Mouse (Mus musculus) heart, adult 2 months (tissue): ENCODE results near the gene Csnk1g2. TPM values are rescaled to one million over a fixed set of nuclear protein-coding genes. Genes with fewer than 3 reads are reported as not detected.

Experiments used
- DNase-seq, 2 experiments: peaks; one replicate each; pipeline ENCODE4 v3.0.0; 2021
- H3K27ac ChIP-seq: fragments of 200-600 bp; 2 replicates; pipeline ENCODE4 v1.8.1; 2022
- H3K27me3 ChIP-seq: fragments of 200-500 bp; 2 replicates; pipeline ENCODE4 v1.6.1; 2012; ENCODE audit warnings: mild to moderate bottlenecking, low read length, inconsistent platforms, mixed read lengths; ENCODE audit not compliant: control insufficient read depth, insufficient read depth
- H3K36me3 ChIP-seq: fragments of 200-500 bp; 2 replicates; pipeline ENCODE4 v1.6.1; 2012; ENCODE audit warnings: low read length, inconsistent platforms; ENCODE audit not compliant: control insufficient read depth, insufficient read depth
- H3K4me1 ChIP-seq: fragments of 200-500 bp; 2 replicates; pipeline ENCODE4 v1.6.1; 2011; ENCODE audit warnings: low read length; ENCODE audit not compliant: control insufficient read depth, insufficient read depth
- H3K4me3 ChIP-seq: fragments of 200-600 bp; 2 replicates; pipeline ENCODE4 v1.8.1; 2022
- H3K79me2 ChIP-seq: fragments of 200-500 bp; replicated peaks from 2 replicates; pipeline ENCODE4 v1.6.1; 2012; ENCODE audit warnings: mild to moderate bottlenecking, inconsistent platforms, low read length, moderate library complexity, mixed read lengths; ENCODE audit not compliant: control insufficient read depth, insufficient read depth
- H3K9ac ChIP-seq: fragments of 200-500 bp; 2 replicates; pipeline ENCODE4 v1.6.1; 2012; ENCODE audit warnings: low read depth, mild to moderate bottlenecking, control low read depth, inconsistent platforms, low read length, mixed read lengths
- CTCF ChIP-seq: fragments of 200-600 bp; IDR thresholded peaks from 2 replicates; pipeline ENCODE4 v1.8.1; 2022; ENCODE audit warnings: antibody characterized with exemption, mild to moderate bottlenecking, moderate library complexity
- EP300 ChIP-seq: fragments of 200-500 bp; IDR thresholded peaks from 2 replicates; pipeline ENCODE4 v1.6.1; 2011; ENCODE audit warnings: low read depth, low read length, control low read depth; ENCODE audit not compliant: insufficient read depth
- POLR2A ChIP-seq: fragments of 200-500 bp; IDR thresholded peaks from 2 replicates; pipeline ENCODE4 v1.6.1; 2011; ENCODE audit warnings: mild to moderate bottlenecking, low read depth, low read length, control low read depth; ENCODE audit not compliant: insufficient read depth
- WGBS: fragments of 180-500 bp; shearing (Covaris S2); methylation state at CpG from one replicate; pipeline ENCODE4 v1.1.7; 2018; 5-methylcytosine and 5-hydroxymethylcytosine counted together
- intact Hi-C: fragments of 180-260 bp; cut with DNase I; formaldehyde crosslinking; loops from one replicate; pipeline ENCODE4 v1.15.1; 2025
- polyA plus RNA-seq: library from polyadenylated mRNA; depleted of rRNA; stranded (reverse); fragments of >200 nt; gene quantifications from 2 replicates; pipeline ENCODE4 v1.2.3, GENCODE M21; 2012
- total RNA-seq, 2 experiments: library from RNA; stranded (reverse); gene quantifications; 2 replicates each; pipeline ENCODE4 v1.2.3; 2021

Csnk1g2 gene
- total and polyA plus RNA-seq, 3 experiments = 117 to 130 (median 130) TPM

- peak; percentile 99 to 100 for DNase-seq
- H3K36me3 ChIP-seq = peaks cover 19% of the 10 kb centered on the region
- under 1% methylated on average over 78 of the region's 78 CpGs for WGBS
- H3K9ac ChIP-seq = peak overlapping the region; percentile 99
- H3K4me1 ChIP-seq = peaks cover 53% of the 10 kb centered on the region
- TF ChIP-seq EP300 (peak; percentile 53; the same call in 1 of the 2 replicates), POLR2A (peak; percentile 100), CTCF (no peak)
- peaks cover 6% of the 10 kb centered on the region for H3K79me2 ChIP-seq
- no peaks in the 10 kb centered on the region for H3K27me3 ChIP-seq
- H3K27ac ChIP-seq = peak overlapping the region; percentile 99
- H3K4me3 ChIP-seq = peak overlapping the region; percentile 97
- intact Hi-C loops = no loop called here
Measured at GRCm38 (mm10) chr10:80676198-80676928, 53.7 kb downstream of the Csnk1g2 start.

- DNase-seq = no peak
- WGBS = 10% methylated on average over 9 of the region's 9 CpGs
- peaks cover 44% of the 10 kb centered on the region for H3K4me1 ChIP-seq
- peak overlapping the region; percentile 99 for H3K27ac ChIP-seq
- peak overlapping the region; percentile 60 for H3K4me3 ChIP-seq
- no peak for TF ChIP-seq CTCF
- no peak for TF ChIP-seq EP300
- no peak for TF ChIP-seq POLR2A
- H3K27me3 ChIP-seq = no peaks in the 10 kb centered on the region
- H3K9ac ChIP-seq = peak overlapping the region; percentile 79
- peaks cover 15% of the 10 kb centered on the region for H3K36me3 ChIP-seq
- peaks cover 5% of the 10 kb centered on the region for H3K79me2 ChIP-seq
- intact Hi-C loops = no loop called here
Measured at GRCm38 (mm10) chr10:80677128-80677875, 54.7 kb downstream of the Csnk1g2 start.

GRCm38 (mm10) chr10:80677942-80678436 is 55.4 kb downstream of the Csnk1g2 start, which contains the start of gene Mknk2:
TSS of gene Mknk2 (minus strand) at chr10:80678112.
- peak; percentile 91 to 96 for DNase-seq
- Histone ChIP-seq H3K36me3 (peaks cover 8% of the 10 kb centered on the region), H3K9ac (peak within 1 kb of the TSS; percentile 79), H3K27me3 (no peaks in the 10 kb centered on the region), H3K79me2 (peaks cover 3% of the 10 kb centered on the region), H3K4me1 (peaks cover 37% of the 10 kb centered on the region), H3K27ac (peak within 1 kb of the TSS; percentile 99), H3K4me3 (peak within 1 kb of the TSS; percentile 60)
- WGBS = under 1% methylated on average over 8 of the region's 8 CpGs
- TF ChIP-seq CTCF (0 out of 2 replicates have a peak, but pooled peaks have one; percentile 9), POLR2A (peak; percentile 68), EP300 (peak; percentile 95)
- intact Hi-C loops = no loop called here

GRCm38 (mm10) chr10:80678601-80679377 is 56.2 kb downstream of the Csnk1g2 start:
- intact Hi-C loops = no loop called here
- Histone ChIP-seq H3K27ac (peak overlapping the region; percentile 99), H3K4me3 (no peak overlapping the region), H3K27me3 (no peaks in the 10 kb centered on the region), H3K4me1 (peaks cover 31% of the 10 kb centered on the region), H3K9ac (peak overlapping the region; percentile 13; the same call in 1 of the 2 replicates), H3K36me3 (peaks cover 5% of the 10 kb centered on the region; the same call in 1 of the 2 replicates), H3K79me2 (peaks cover 1% of the 10 kb centered on the region)
- 25% methylated on average over 9 of the region's 10 CpGs for WGBS
- TF ChIP-seq CTCF (no peak), EP300 (0 out of 2 replicates have a peak, but pooled peaks have one; percentile 15)
- DNase-seq = peak in 1 of 2 experiments; percentile 44

GRCm38 (mm10) chr10:80679556-80680259 is 57.1 kb downstream of the Csnk1g2 start:
- Histone ChIP-seq H3K27me3 (no peaks in the 10 kb centered on the region), H3K36me3 (peaks cover 5% of the 10 kb centered on the region; the same call in 1 of the 2 replicates), H3K27ac (peak overlapping the region; percentile 99), H3K4me3 (no peak overlapping the region), H3K79me2 (no peaks in the 10 kb centered on the region; the same call in 1 of the 2 replicates), H3K4me1 (peaks cover 27% of the 10 kb centered on the region), H3K9ac (0 out of 2 replicates have a peak overlapping the region, but pooled peaks have one; percentile 4)
- DNase-seq = peak in 1 of 2 experiments; percentile 47
- intact Hi-C loops = loop anchor here (2.0 kb wide), 1 partner anchor 19 kb away; no protein-coding TSS in a partner anchor
- 33% methylated on average over 9 of the region's 9 CpGs for WGBS
- TF ChIP-seq EP300 (no peak), POLR2A (no peak)
